Mouse (Mus musculus) MEL (cell line): Measurements from ENCODE around the gene Zmat3.

Experiments used
- CTCF ChIP-seq, 3 experiments: IDR thresholded peaks in 2 of 3; conservative IDR thresholded peaks in 1 of 3; 2 replicates each; pipeline ENCODE4 v1.5.1; 2011 to 2012; ENCODE audit warnings: low read length in 3 of 3, low read depth in 2 of 3, mild to moderate bottlenecking in 2 of 3, improper control_type of control experiment in 1 of 3, inconsistent platforms in 1 of 3, mixed read lengths in 1 of 3, moderate library complexity in 1 of 3; ENCODE audit not compliant: control insufficient read depth in 1 of 3, insufficient read depth in 1 of 3, poor library complexity in 1 of 3, severe bottlenecking in 1 of 3
- POLR2A ChIP-seq, 2 experiments: IDR thresholded peaks; 2 replicates each; pipeline ENCODE4 v1.6.1; 2011 to 2012; ENCODE audit warnings: low read length in 2 of 2, mild to moderate bottlenecking in 2 of 2, control low read depth in 1 of 2, improper control_type of control experiment in 1 of 2, low read depth in 1 of 2, moderate library complexity in 1 of 2; ENCODE audit not compliant: control insufficient read depth in 1 of 2, insufficient read depth in 1 of 2, poor library complexity in 1 of 2

DNA sequence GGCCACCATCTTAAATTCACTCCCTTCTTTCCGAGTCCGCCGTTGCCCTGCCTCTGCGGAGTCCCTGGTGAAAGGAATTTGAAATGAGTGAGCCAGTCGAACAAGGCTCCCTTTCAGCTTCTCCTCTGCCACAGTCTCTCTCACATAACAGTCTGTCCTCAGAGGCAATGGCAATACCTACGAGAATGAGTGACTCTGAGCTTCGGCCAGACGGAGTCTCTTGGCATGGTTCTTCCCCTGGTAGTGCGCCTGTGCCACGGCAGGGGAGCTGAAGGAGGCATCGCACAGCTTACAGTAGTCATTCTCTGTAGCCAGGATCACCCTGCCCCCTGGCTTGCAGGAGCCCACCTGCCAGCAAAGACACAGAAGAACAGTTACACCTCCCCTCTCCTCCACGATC lies 22.4 kb downstream of the Zmat3 start:
- TF ChIP-seq POLR2A (IDR thresholded peaks at IDR 0.05; ENCODE audit: control insufficient read depth in 1 of 2, insufficient read depth in 1 of 2, low read depth in 1 of 2, low read length in 2 of 2, poor library complexity in 1 of 2) (no peak), CTCF (IDR thresholded peaks at IDR 0.05 in 2 of 3, conservative IDR thresholded peaks at IDR 0.05 in 1 of 3; ENCODE audit: control insufficient read depth in 1 of 3, insufficient read depth in 1 of 3, low read depth in 2 of 3, low read length in 3 of 3, poor library complexity in 1 of 3, severe bottlenecking in 1 of 3) (no peak)
